Mouse (Mus musculus) gastrocnemius, adult 2 months (tissue): Measurements from ENCODE around the gene Dock10. TPM values are rescaled to one million over a fixed set of nuclear protein-coding genes. Genes with fewer than 3 reads are reported as not detected.
A peak's percentile ranks its signal among the peaks of the same experiment; 100 is the strongest.

Experiments
- DNase-seq: peaks from one replicate; pipeline ENCODE4 v3.0.0; 2022
- H3K27ac ChIP-seq: fragments of 200-600 bp; 2 replicates; pipeline ENCODE4 v1.8.1; 2022; ENCODE audit warnings: mild to moderate bottlenecking
- H3K4me3 ChIP-seq: fragments of 200-600 bp; 2 replicates; pipeline ENCODE4 v1.8.1; 2022; ENCODE audit warnings: mild to moderate bottlenecking, moderate library complexity
- CTCF ChIP-seq: fragments of 200-600 bp; IDR thresholded peaks from 2 replicates; pipeline ENCODE4 v1.8.1; 2022; ENCODE audit warnings: antibody characterized with exemption, mild to moderate bottlenecking, moderate library complexity
- intact Hi-C: fragments of 180-260 bp; cut with DNase I; formaldehyde crosslinking; loops from one replicate; pipeline ENCODE4 v1.15.1; 2025
- total RNA-seq, 2 experiments: library from RNA; stranded (reverse); gene quantifications; 2 replicates each; pipeline ENCODE4 v1.2.3; 2021

The Dock10 gene
- total RNA-seq, 2 experiments from 2014 or later, result 2.6 to 3.0 TPM

GRCm38 (mm10) chr1:80637214-80637705, 121.1 kb downstream of the Dock10 start:
- no peak for TF ChIP-seq CTCF
- peak; percentile 40 for DNase-seq

GRCm38 (mm10) chr1:80635825-80636224, 122.5 kb downstream of the Dock10 start:
- TF ChIP-seq CTCF, result no peak
- no peak overlapping the region for H3K27ac ChIP-seq
- no peak for DNase-seq

More at GRCm38 (mm10) chr1:80637214-80637705, 121.1 kb downstream of the Dock10 start:
- intact Hi-C loops, result no loop called here
- Histone ChIP-seq H3K27ac (peak overlapping the region; percentile 55), H3K4me3 (no peak overlapping the region)

GRCm38 (mm10) chr1:80633536-80633935, 124.8 kb downstream of the Dock10 start:
- no peak overlapping the region for H3K4me3 ChIP-seq
- no peak for DNase-seq
- no peak for TF ChIP-seq CTCF
- intact Hi-C loops, result no loop called here
- H3K27ac ChIP-seq, result no peak overlapping the region

More at GRCm38 (mm10) chr1:80635825-80636224, 122.5 kb downstream of the Dock10 start:
- H3K4me3 ChIP-seq, result no peak overlapping the region
- intact Hi-C loops, result no loop called here

GRCm38 (mm10) chr1:80630179-80631149, 127.9 kb downstream of the Dock10 start:
- no peak for DNase-seq
- H3K4me3 ChIP-seq, result no peak overlapping the region
- H3K27ac ChIP-seq, result no peak overlapping the region
- intact Hi-C loops, result no loop called here
- TF ChIP-seq CTCF, result no peak

- intact Hi-C loops, result no loop called here
- no peak for TF ChIP-seq CTCF
- H3K4me3 ChIP-seq, result no peak overlapping the region
- H3K27ac ChIP-seq, result no peak overlapping the region
- no peak for DNase-seq
Observed at GRCm38 (mm10) chr1:80628054-80628453, 130.3 kb downstream of the Dock10 start.

GRCm38 (mm10) chr1:80626800-80627199, 131.5 kb downstream of the Dock10 start:
- TF ChIP-seq CTCF, result no peak
- Histone ChIP-seq H3K27ac (no peak overlapping the region), H3K4me3 (no peak overlapping the region)
- intact Hi-C loops, result no loop called here
- DNase-seq, result no peak

- intact Hi-C loops, result no loop called here
- no peak for DNase-seq
- TF ChIP-seq CTCF, result no peak
- no peak overlapping the region for H3K27ac ChIP-seq
- H3K4me3 ChIP-seq, result no peak overlapping the region
Observed at GRCm38 (mm10) chr1:80625371-80625770, 133.0 kb downstream of the Dock10 start.

- H3K4me3 ChIP-seq, result no peak overlapping the region
- intact Hi-C loops, result no loop called here
- no peak overlapping the region for H3K27ac ChIP-seq
- no peak for TF ChIP-seq CTCF
- no peak for DNase-seq
Observed at GRCm38 (mm10) chr1:80624552-80624951, 133.8 kb downstream of the Dock10 start.

- intact Hi-C loops, result no loop called here
- DNase-seq, result no peak
- TF ChIP-seq CTCF, result no peak
- no peak overlapping the region for H3K4me3 ChIP-seq
- no peak overlapping the region for H3K27ac ChIP-seq
Observed at GRCm38 (mm10) chr1:80622646-80623045, 135.7 kb downstream of the Dock10 start.

- Histone ChIP-seq H3K4me3 (no peak overlapping the region), H3K27ac (peak overlapping the region; percentile 13; the same call in 1 of the 2 replicates)
- intact Hi-C loops, result loop anchor here (5.0 kb wide), 1 partner anchor 88 kb away; no protein-coding TSS in a partner anchor
- no peak for TF ChIP-seq CTCF
- peak; percentile 21 for DNase-seq
Observed at GRCm38 (mm10) chr1:80619100-80619499, 139.2 kb downstream of the Dock10 start.

- DNase-seq, result no peak
- intact Hi-C loops, result loop anchor here (5.0 kb wide), 1 partner anchor 91 kb away; no protein-coding TSS in a partner anchor
- no peak overlapping the region for H3K4me3 ChIP-seq
- no peak overlapping the region for H3K27ac ChIP-seq
- TF ChIP-seq CTCF, result no peak
Observed at GRCm38 (mm10) chr1:80616671-80617070, 141.7 kb downstream of the Dock10 start.

- no peak for DNase-seq
- TF ChIP-seq CTCF, result no peak
- no peak overlapping the region for H3K27ac ChIP-seq
- intact Hi-C loops, result loop anchor here (5.0 kb wide), 1 partner anchor 93 kb away; no protein-coding TSS in a partner anchor
- no peak overlapping the region for H3K4me3 ChIP-seq
Observed at GRCm38 (mm10) chr1:80614750-80615149, 143.6 kb downstream of the Dock10 start.

- no peak for TF ChIP-seq CTCF
- intact Hi-C loops, result no loop called here
- peak; percentile 23 for DNase-seq
- peak overlapping the region; percentile 56 for H3K27ac ChIP-seq
- no peak overlapping the region for H3K4me3 ChIP-seq
Observed at GRCm38 (mm10) chr1:80613395-80614011, 144.8 kb downstream of the Dock10 start.
